Mouse (Mus musculus): ENCODE results near the gene Sirt4. TPM values are rescaled to one million over a fixed set of nuclear protein-coding genes. Genes with fewer than 3 reads are reported as not detected.
A peak's percentile ranks its signal among the peaks of the same experiment; 100 is the strongest.

Sirt4 gene
- total RNA-seq, 2 experiments from 2014 or later: 37.8 to 56.5 TPM

DNA sequence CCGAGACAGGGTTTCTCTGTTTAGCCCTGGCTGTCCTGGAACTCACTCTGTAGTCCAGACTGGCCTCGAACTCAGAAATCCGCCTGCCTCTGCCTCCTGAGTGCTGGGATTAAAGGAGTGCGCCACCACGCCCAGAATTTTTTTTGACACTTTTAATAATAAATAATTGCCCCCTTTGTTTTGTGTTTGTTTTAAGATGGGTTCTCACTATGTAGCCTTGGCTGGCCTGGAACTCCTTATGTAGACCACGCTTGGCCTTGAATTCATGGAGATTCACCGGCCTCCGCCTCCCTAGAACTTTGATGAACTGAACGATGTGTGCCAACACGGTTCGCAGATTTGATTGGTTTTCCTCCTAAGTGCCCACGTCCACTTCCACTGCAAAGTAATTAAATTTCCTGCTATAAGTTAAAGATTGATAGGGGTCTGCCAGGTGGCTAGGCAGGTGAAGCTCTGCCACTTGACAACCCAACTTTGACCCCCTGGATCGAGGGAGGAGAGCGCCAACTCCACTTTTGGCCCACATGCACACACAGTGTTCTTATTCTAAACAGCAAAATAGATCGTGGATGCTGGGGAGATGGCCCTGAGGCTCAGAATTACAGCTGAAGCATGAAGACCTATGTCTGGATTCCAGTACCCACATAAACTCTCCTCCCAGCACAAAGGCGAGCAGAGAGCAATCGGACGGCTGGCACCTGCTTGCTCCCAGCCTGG, 1.1 kb upstream of the Sirt4 start:
- Histone ChIP-seq H3K4me3 (no peak overlapping the region), H3K27ac (no peak overlapping the region)
- no peak for TF ChIP-seq CTCF (conservative IDR thresholded peaks at IDR 0.05)
- DNase-seq (ENCODE audit: low spot score in 2 of 2): no peak

GRCm38 (mm10) chr5:115484996-115485395, 471 bp upstream of the Sirt4 start:
- H3K27ac ChIP-seq: peak overlapping the region; percentile 91
- no peak for TF ChIP-seq CTCF (conservative IDR thresholded peaks at IDR 0.05)
- no peak for DNase-seq (ENCODE audit: low spot score in 2 of 2)
- peak overlapping the region; percentile 62 for H3K4me3 ChIP-seq

DNA sequence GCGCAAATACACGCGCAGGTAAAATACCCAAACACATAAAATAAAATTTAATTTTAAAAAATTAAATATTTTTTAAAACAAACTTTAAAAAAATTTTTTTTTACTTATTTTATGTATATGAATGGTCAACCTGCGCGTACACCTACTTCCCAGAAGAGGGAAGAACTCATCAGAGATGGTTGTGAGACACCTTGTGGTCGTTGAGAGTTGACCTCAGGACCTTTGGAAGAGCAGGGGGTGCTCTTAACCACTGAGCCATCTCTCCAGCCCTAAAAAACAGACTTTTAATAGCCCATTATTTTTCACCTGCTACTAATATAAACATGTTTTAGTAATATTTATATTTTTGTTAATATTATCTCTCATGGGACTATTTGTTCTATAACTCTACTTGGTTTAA, 1.1 kb downstream of the Sirt4 start:
- peak; percentile 61 for TF ChIP-seq CTCF (conservative IDR thresholded peaks at IDR 0.05)
- peak overlapping the region; percentile 62 for H3K4me3 ChIP-seq
- no peak overlapping the region; the same call in 1 of the 2 replicates for H3K27ac ChIP-seq
- no peak for DNase-seq (ENCODE audit: low spot score in 2 of 2)

DNA sequence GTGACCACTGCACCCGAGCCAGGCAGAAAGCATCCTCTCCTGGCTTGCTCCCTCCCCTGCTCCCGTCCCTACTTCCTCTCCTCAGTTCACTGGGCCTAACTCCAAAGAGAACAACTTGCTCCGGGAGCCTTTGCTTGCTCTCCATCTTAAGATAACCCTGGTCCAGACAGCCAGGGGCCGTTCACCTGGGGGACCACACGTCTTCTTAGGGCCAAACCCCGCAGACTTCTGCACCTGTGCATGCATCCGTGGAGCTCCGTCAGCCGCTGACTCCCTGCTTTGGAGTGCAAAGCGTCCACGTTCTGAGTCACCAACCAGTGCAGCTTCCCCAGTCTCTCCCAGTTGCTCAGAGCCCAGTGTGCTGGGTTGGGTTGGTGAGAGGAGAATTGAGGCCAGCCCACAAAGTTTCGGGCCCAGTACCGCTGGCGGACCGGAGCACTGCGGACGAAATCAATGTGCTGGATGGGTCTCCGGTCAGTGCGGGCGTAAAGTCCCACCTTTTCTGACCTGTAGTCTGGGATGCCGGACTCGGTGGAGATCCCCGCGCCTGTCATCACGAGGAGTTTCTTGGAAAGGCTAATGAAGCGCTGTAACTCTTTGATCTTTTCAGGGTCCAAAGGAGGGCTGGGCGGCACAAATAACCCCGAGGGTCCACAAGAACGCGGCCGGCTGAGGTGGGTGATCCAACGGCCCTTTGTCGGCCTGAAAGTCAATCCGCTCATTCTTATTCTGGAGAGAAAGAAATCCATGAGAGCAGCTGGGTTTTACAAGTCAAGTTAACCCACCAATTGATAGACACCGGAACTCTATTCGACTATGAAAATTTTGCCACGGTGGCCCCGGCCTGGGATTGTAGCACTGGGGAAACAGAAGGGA, 1.9 kb downstream of the Sirt4 start:
- Histone ChIP-seq H3K27ac (no peak overlapping the region), H3K4me3 (no peak overlapping the region)
- DNase-seq (ENCODE audit: low spot score in 2 of 2): no peak
- TF ChIP-seq CTCF (conservative IDR thresholded peaks at IDR 0.05): no peak

DNA sequence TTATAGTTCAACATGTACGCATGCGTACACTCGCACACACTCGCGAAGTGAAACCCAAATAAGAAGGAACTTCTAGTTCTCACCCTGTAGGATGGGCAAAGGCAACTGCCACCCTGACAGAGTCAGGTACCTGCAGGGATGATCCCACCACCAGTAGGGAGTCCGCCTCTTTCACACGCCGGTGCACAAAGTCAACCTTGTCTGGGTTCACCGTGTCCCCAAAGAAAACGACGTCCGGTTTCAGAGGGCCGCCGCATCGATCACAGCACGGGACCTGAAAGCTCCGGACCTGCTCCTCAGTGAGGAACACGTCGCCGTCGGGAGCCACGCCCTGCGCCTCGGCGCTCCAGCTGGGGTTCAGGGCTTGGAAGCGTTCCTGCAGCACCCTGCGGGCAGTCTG, 4.4 kb downstream of the Sirt4 start:
- Histone ChIP-seq H3K4me3 (peak overlapping the region; percentile 27; the same call in 1 of the 2 replicates), H3K27ac (peak overlapping the region; percentile 23; the same call in 1 of the 2 replicates)
- no peak for TF ChIP-seq CTCF (conservative IDR thresholded peaks at IDR 0.05)
- DNase-seq (ENCODE audit: low spot score in 2 of 2): no peak

- no peak for TF ChIP-seq CTCF (conservative IDR thresholded peaks at IDR 0.05)
- no peak for DNase-seq (ENCODE audit: low spot score in 2 of 2)
- Histone ChIP-seq H3K4me3 (no peak overlapping the region), H3K27ac (no peak overlapping the region)
These were observed 5.0 kb downstream of the Sirt4 start for GRCm38 (mm10) chr5:115479561-115479960.

GRCm38 (mm10) chr5:115476107-115476727, 8.3 kb downstream of the Sirt4 start:
- H3K4me3 ChIP-seq: peak overlapping the region; percentile 43; the same call in 1 of the 2 replicates
- H3K27ac ChIP-seq: 0 out of 2 replicates have a peak overlapping the region, but pooled peaks have one; percentile 57
- no peak for TF ChIP-seq CTCF (conservative IDR thresholded peaks at IDR 0.05)
- no peak for DNase-seq (ENCODE audit: low spot score in 2 of 2)

DNA sequence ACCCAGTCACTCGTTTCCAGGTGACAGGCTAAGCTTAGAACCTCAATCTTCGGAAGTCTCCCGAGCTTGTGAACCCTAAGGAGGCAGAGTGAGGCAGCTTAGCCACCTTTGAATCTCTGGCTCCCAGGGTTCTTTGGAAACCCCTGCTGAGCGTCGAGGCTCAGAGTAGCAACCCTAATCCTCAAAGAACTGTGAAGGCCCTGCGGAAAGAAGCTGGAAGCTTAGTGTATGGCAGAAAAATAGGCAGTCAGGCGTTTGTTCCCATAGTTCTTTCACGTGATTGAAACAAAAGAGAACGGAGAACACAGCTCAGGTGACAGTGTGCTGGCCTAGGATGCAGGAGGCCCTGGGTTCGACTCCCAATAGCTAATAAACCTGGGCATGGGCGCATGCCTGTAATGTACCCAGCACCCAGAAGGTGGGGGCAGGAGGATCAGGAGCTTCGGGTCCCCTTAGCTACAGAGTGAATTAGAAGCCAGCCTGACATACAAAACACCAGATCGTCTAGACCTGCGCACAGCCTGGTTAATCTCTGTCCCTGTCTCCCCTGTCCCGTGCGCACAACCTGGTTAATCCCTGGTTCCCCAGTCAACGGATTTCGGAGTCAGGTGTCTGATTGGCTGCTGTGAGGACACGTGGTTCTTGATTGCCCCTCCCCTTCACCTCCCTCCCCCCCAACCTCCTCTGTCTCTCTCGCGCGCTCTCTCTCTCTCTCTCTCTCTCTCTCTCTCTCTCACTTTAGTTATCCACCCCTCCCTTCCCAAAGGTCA, 9.0 kb downstream of the Sirt4 start:
- H3K27ac ChIP-seq: peak overlapping the region; percentile 88

DNA sequence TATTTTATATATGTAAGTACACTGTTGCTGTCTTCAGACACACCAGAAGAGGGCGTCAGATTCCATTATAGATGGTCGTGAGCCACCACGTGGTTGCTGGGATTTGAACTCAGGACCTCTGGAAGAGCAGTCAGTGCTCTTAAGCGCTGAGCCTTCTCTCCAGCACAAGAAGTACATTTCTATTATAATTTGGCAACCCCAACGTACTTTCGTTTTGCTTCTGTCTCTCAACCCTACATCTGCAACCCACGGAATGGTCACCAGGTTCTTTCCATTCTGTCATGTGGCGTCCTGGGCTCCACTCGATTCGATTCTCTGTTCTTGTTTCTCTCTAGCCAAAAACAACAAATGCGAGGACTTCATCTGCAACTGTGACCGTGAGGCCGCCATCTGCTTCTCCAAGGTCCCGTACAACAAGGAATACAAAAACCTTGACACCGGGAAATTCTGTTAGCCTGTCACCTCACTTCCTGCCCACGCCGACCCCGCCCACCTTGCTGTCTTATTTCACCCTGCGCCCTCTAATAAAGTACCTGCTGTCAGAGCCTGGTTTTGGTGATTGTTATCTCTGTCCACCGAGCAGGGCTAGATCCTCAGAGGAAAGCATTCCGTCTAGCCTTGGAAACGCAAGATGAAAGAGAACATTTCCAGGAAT, 10.2 kb downstream of the Sirt4 start:
- no peak overlapping the region for H3K27ac ChIP-seq
- no peak overlapping the region for H3K4me3 ChIP-seq
- TF ChIP-seq CTCF (conservative IDR thresholded peaks at IDR 0.05): peak; percentile 33; the same call in 1 of the 2 replicates
- no peak for DNase-seq (ENCODE audit: low spot score in 2 of 2)

More for the DNA sequence above, 9.0 kb downstream of the Sirt4 start:
- peak overlapping the region; percentile 43 for H3K4me3 ChIP-seq
- TF ChIP-seq CTCF (conservative IDR thresholded peaks at IDR 0.05): no peak
- DNase-seq (ENCODE audit: low spot score in 2 of 2): peak in 1 of 2 experiments; percentile 50

GRCm38 (mm10) chr5:115473191-115473590, 11.3 kb downstream of the Sirt4 start:
- DNase-seq (ENCODE audit: low spot score in 2 of 2): no peak
- TF ChIP-seq CTCF (conservative IDR thresholded peaks at IDR 0.05): peak; percentile 58
- no peak overlapping the region for H3K27ac ChIP-seq
- H3K4me3 ChIP-seq: no peak overlapping the region

- peak; percentile 94 for TF ChIP-seq CTCF (conservative IDR thresholded peaks at IDR 0.05)
- no peak overlapping the region for H3K27ac ChIP-seq
- no peak overlapping the region for H3K4me3 ChIP-seq
- DNase-seq (ENCODE audit: low spot score in 2 of 2): peak in 1 of 2 experiments; percentile 61
These were observed 13.6 kb downstream of the Sirt4 start for GRCm38 (mm10) chr5:115470766-115471531.

All from layer of hippocampus, adult 2 months (tissue).